Mouse (Mus musculus): ENCODE data around the gene H2afy. TPM values are rescaled to one million over a fixed set of nuclear protein-coding genes. Genes with fewer than 3 reads are reported as not detected.

H2afy gene
- polyA plus RNA-seq, 1 experiment = 240 TPM

DNA sequence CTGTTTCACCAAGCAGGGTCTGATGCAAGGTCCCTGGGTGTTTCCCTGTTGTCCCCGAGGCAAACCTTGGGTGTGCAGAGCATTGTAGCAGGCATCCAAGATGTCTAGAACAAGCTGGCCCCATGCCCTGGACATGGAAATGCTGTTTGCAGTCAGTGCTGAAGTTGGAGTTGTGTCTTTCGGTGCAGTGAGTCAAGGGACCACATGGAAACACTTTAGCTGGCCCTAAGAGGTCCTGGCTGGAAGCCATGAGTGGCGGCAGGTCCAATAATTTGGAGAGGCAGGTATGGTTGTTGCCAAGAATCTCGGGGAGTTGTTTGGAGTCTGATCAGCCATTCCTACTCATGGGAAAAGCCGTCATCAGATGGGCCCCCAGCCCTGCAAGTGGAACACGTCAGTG, 27.6 kb upstream of the H2afy start:
- Histone ChIP-seq H3K9me3 (replicated peaks; ENCODE audit: control insufficient read depth, insufficient read depth, low read length, poor library complexity, severe bottlenecking) (no peaks in the 10 kb centered on the region), H3K27ac (ENCODE audit: insufficient read depth, low read length) (no peak overlapping the region), H3K9ac (ENCODE audit: low read depth, poor library complexity, severe bottlenecking) (no peak overlapping the region), H3K4me1 (ENCODE audit: control insufficient read depth, insufficient read depth, low read length) (no peaks in the 10 kb centered on the region), H3K36me3 (ENCODE audit: control insufficient read depth, insufficient read depth, low read length, poor library complexity, severe bottlenecking) (no peaks in the 10 kb centered on the region), H3K4me3 (ENCODE audit: low read depth, low read length) (no peak overlapping the region), H3K27me3 (ENCODE audit: control insufficient read depth, insufficient read depth, low read length, poor library complexity, severe bottlenecking) (no peaks in the 10 kb centered on the region)
- no peak for TF ChIP-seq CTCF (IDR thresholded peaks at IDR 0.05; ENCODE audit: low read depth, low read length)
- TF ChIP-seq POLR2A (IDR thresholded peaks at IDR 0.05; ENCODE audit: insufficient read depth, low read length) = no peak
- TF ChIP-seq EP300 (IDR thresholded peaks at IDR 0.05; ENCODE audit: insufficient read depth, low read depth, low read length) = no peak

DNA sequence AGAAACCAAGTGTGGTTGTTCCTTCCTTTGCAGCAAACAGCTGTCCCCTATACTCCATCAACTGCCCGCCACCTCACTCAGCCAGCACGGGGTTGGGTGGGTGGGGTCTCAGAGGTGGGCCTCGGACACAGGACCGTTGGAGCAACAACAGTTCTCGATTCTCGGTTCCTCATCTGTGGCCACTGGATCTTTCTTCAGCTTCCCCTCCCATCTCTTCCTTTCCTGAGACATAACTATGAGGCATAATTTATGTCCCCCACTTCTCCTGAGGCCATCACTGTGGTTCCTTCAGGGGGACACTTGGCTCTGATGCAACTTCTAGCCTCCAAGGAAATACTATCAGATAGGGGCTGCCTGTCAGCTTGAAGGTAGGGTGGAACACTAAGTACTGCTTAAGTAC, 26.7 kb upstream of the H2afy start:
- no peaks in the 10 kb centered on the region for H3K36me3 ChIP-seq (ENCODE audit: control insufficient read depth, insufficient read depth, low read length, poor library complexity, severe bottlenecking)
- H3K4me3 ChIP-seq (ENCODE audit: low read depth, low read length) = no peak overlapping the region
- H3K9ac ChIP-seq (ENCODE audit: low read depth, poor library complexity, severe bottlenecking) = no peak overlapping the region
- no peaks in the 10 kb centered on the region for H3K9me3 ChIP-seq (replicated peaks; ENCODE audit: control insufficient read depth, insufficient read depth, low read length, poor library complexity, severe bottlenecking)
- H3K27me3 ChIP-seq (ENCODE audit: control insufficient read depth, insufficient read depth, low read length, poor library complexity, severe bottlenecking) = no peaks in the 10 kb centered on the region
- TF ChIP-seq EP300 (IDR thresholded peaks at IDR 0.05; ENCODE audit: insufficient read depth, low read depth, low read length) = no peak
- no peak for TF ChIP-seq CTCF (IDR thresholded peaks at IDR 0.05; ENCODE audit: low read depth, low read length)
- no peak for TF ChIP-seq POLR2A (IDR thresholded peaks at IDR 0.05; ENCODE audit: insufficient read depth, low read length)
- H3K27ac ChIP-seq (ENCODE audit: insufficient read depth, low read length) = no peak overlapping the region
- no peaks in the 10 kb centered on the region for H3K4me1 ChIP-seq (ENCODE audit: control insufficient read depth, insufficient read depth, low read length)

DNA sequence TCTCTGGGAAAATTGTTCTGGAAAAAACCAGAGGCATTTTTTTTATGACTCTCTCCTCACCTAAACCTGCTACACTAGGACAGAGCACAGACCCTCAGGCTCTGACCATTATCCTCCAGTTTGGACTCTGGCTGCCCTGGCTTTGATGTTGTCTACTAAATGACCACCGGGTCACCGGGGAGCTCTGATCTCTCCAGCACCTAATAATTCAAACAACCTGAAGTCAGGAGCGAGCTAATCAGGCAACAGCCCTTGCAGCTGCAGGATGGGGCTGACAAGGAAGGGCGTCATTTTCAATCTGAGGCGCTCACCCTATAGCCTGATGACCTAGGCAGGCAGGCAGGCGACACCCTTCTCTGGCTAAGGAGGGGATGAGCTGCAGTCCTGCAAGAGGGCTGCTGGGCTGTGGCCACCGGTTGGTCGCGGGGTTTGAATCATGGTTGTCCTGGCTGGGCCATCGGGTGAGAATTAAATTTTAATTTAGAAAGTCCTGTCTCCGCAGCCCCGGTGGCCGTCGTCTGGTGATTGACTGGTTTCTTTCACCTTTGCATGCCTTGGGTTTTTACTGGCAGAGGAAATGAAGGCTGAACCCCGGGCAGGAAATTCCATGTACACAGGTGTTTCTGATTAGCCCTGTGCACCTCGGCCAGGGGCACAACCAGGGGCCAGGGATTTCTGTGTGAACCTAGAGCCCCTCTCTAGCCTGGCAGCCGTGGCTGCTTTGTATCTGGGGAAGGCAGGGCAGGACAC, 23.6 kb upstream of the H2afy start:
- H3K27me3 ChIP-seq (ENCODE audit: control insufficient read depth, insufficient read depth, low read length, poor library complexity, severe bottlenecking) = no peaks in the 10 kb centered on the region
- H3K36me3 ChIP-seq (ENCODE audit: control insufficient read depth, insufficient read depth, low read length, poor library complexity, severe bottlenecking) = no peaks in the 10 kb centered on the region
- no peaks in the 10 kb centered on the region for H3K4me1 ChIP-seq (ENCODE audit: control insufficient read depth, insufficient read depth, low read length)
- H3K9ac ChIP-seq (ENCODE audit: low read depth, poor library complexity, severe bottlenecking) = no peak overlapping the region
- H3K4me3 ChIP-seq (ENCODE audit: low read depth, low read length) = no peak overlapping the region
- H3K27ac ChIP-seq (ENCODE audit: insufficient read depth, low read length) = no peak overlapping the region
- TF ChIP-seq EP300 (IDR thresholded peaks at IDR 0.05; ENCODE audit: insufficient read depth, low read depth, low read length) = no peak
- TF ChIP-seq CTCF (IDR thresholded peaks at IDR 0.05; ENCODE audit: low read depth, low read length) = no peak
- TF ChIP-seq POLR2A (IDR thresholded peaks at IDR 0.05; ENCODE audit: insufficient read depth, low read length) = no peak
- H3K9me3 ChIP-seq (replicated peaks; ENCODE audit: control insufficient read depth, insufficient read depth, low read length, poor library complexity, severe bottlenecking) = no peaks in the 10 kb centered on the region

DNA sequence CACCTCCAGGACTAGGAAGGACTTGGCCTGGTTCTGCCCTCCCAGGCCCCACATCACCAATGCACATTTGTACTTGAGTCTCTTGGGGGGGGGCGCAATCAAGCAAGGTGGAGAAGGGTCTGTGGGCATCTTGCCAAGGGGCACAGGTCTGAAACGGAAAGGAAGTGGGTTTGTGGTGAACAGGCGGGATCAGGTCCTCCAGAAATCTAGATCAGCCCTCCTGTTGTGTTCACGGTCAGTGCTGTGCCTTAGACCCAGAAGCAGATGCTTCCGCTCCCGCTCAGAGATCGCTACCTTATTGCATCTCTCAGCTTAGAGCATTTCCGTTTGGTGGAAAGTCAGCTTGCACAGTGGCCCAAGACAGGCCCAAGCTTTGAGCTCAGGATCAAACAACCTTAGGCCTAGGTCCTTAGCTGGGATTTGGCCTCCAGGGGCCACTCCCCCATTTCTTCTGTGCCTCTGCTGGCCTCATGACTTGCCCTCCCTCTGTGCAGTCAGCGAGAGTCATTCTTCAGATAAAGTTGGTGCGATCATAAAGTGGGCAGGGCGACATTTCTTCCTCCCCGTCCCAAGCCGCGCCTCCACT, 22.9 kb upstream of the H2afy start:
- no peaks in the 10 kb centered on the region for H3K27me3 ChIP-seq (ENCODE audit: control insufficient read depth, insufficient read depth, low read length, poor library complexity, severe bottlenecking)
- H3K4me1 ChIP-seq (ENCODE audit: control insufficient read depth, insufficient read depth, low read length) = no peaks in the 10 kb centered on the region
- no peak overlapping the region for H3K9ac ChIP-seq (ENCODE audit: low read depth, poor library complexity, severe bottlenecking)
- no peaks in the 10 kb centered on the region for H3K36me3 ChIP-seq (ENCODE audit: control insufficient read depth, insufficient read depth, low read length, poor library complexity, severe bottlenecking)
- no peak for TF ChIP-seq POLR2A (IDR thresholded peaks at IDR 0.05; ENCODE audit: insufficient read depth, low read length)
- H3K4me3 ChIP-seq (ENCODE audit: low read depth, low read length) = peak overlapping the region; percentile 5; the same call in 1 of the 2 replicates
- H3K9me3 ChIP-seq (replicated peaks; ENCODE audit: control insufficient read depth, insufficient read depth, low read length, poor library complexity, severe bottlenecking) = no peaks in the 10 kb centered on the region
- H3K27ac ChIP-seq (ENCODE audit: insufficient read depth, low read length) = no peak overlapping the region

DNA sequence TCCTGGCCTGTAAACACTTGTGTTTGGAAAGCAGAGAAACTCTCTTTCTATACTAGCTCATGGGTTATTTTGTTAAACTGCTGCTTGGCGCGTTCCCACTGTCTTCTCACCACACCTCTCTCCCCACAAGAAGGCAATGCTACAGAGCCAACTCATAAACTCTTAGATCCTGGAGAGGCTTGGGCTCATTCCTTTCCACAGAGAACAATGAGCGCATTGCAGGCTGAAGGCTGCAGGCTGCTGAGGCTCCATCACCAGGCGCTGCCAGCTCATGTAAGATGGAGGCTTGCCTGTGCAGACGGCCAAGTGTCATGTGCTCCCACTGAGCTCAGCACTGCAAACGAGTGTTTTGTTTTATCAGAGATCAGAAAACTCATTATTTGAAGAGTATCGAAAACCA, 19.5 kb upstream of the H2afy start:
- H3K4me1 ChIP-seq (ENCODE audit: control insufficient read depth, insufficient read depth, low read length) = no peaks in the 10 kb centered on the region
- no peak overlapping the region for H3K4me3 ChIP-seq (ENCODE audit: low read depth, low read length)
- H3K27ac ChIP-seq (ENCODE audit: insufficient read depth, low read length) = no peak overlapping the region
- no peaks in the 10 kb centered on the region for H3K27me3 ChIP-seq (ENCODE audit: control insufficient read depth, insufficient read depth, low read length, poor library complexity, severe bottlenecking)
- H3K9me3 ChIP-seq (replicated peaks; ENCODE audit: control insufficient read depth, insufficient read depth, low read length, poor library complexity, severe bottlenecking) = no peaks in the 10 kb centered on the region
- TF ChIP-seq POLR2A (IDR thresholded peaks at IDR 0.05; ENCODE audit: insufficient read depth, low read length) (no peak), CTCF (IDR thresholded peaks at IDR 0.05; ENCODE audit: low read depth, low read length) (no peak), EP300 (IDR thresholded peaks at IDR 0.05; ENCODE audit: insufficient read depth, low read depth, low read length) (no peak)
- no peak overlapping the region for H3K9ac ChIP-seq (ENCODE audit: low read depth, poor library complexity, severe bottlenecking)
- H3K36me3 ChIP-seq (ENCODE audit: control insufficient read depth, insufficient read depth, low read length, poor library complexity, severe bottlenecking) = no peaks in the 10 kb centered on the region

DNA sequence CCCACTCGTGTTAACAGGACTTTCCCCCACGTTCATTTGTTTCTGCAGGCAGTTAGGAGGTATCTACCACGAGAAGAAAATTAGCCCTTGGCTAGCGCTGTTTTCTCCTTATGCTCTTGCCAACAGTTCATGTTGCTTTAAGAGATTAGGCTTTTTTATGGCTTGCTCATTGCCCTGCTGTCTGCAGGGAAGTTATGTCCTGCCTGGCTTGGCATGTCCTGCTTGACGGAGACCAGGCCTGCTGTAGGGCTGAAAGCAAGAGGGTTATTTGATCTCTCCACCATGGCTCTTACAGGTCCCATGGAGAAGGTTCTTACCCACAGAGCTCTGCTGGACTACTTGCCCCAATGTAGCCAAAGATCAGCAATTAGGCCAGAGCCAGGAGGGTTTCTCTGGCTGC, 18.9 kb upstream of the H2afy start:
- Histone ChIP-seq H3K36me3 (ENCODE audit: control insufficient read depth, insufficient read depth, low read length, poor library complexity, severe bottlenecking) (no peaks in the 10 kb centered on the region), H3K9me3 (replicated peaks; ENCODE audit: control insufficient read depth, insufficient read depth, low read length, poor library complexity, severe bottlenecking) (no peaks in the 10 kb centered on the region), H3K4me1 (ENCODE audit: control insufficient read depth, insufficient read depth, low read length) (no peaks in the 10 kb centered on the region), H3K27me3 (ENCODE audit: control insufficient read depth, insufficient read depth, low read length, poor library complexity, severe bottlenecking) (no peaks in the 10 kb centered on the region), H3K27ac (ENCODE audit: insufficient read depth, low read length) (no peak overlapping the region), H3K9ac (ENCODE audit: low read depth, poor library complexity, severe bottlenecking) (no peak overlapping the region), H3K4me3 (ENCODE audit: low read depth, low read length) (no peak overlapping the region)
- TF ChIP-seq CTCF (IDR thresholded peaks at IDR 0.05; ENCODE audit: low read depth, low read length) (no peak), EP300 (IDR thresholded peaks at IDR 0.05; ENCODE audit: insufficient read depth, low read depth, low read length) (no peak), POLR2A (IDR thresholded peaks at IDR 0.05; ENCODE audit: insufficient read depth, low read length) (no peak)
